Mouse (Mus musculus) brain, adult 2 months (tissue): Measurements from ENCODE around the gene Exph5.
A peak's percentile ranks its signal among the peaks of the same experiment; 100 is the strongest.

Source experiments
- DNase-seq: peaks from one replicate; pipeline ENCODE4 v3.0.0; 2011; ENCODE audit warnings: low read depth, low spot score

Exph5 gene

GRCm38 (mm10) chr9:53301269-53301720, at the start of gene Exph5:
Gene Exph5, plus strand, starts transcription at chr9:53301670.
- peak; percentile 90 for DNase-seq

GRCm38 (mm10) chr9:53254368-53254767, 47.1 kb upstream of the Exph5 start:
- DNase-seq, result peak; percentile 89

- DNase-seq, result peak; percentile 72
Measured at GRCm38 (mm10) chr9:53256690-53257305, 44.7 kb upstream of the Exph5 start.

DNA sequence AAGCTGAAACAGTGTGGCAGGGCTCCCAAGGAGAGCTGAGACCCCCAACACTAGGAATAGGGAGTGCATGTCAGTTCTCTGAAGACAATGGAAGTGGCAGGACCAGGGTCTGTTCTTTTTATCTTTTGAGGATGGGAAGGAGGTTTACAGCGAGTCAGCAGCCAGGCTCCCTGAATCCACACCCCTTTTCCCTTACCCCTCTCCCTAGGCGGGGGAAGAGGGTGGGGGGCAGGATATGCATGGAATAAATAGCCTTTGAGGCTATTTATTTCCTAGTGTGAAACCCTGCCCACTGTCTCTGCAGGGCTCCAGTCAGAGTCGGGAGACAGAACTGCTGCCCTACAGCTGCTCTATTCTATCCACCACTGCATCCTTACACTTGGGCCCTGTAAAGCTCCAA, 43.7 kb upstream of the Exph5 start:
- DNase-seq, result peak; percentile 62

DNA sequence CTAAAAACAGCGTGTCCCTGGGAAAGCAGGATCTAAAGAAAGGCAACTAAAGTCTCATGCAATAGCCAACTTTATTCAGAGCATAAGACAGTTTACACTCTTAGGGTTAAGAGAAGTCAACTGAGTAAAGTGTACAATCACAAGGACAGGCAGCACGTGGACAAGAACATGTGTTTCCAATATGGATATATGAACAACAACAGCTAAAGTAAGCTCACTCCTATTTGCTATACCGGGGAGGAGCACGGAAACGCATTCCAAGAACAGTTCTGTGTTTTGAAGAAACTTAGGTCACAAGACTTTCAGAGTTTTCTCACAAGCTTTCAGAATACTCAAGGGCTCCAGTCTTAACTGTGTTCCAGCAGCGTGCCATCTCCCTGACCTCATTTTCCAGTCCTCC, 43.3 kb upstream of the Exph5 start:
- DNase-seq, result no peak

GRCm38 (mm10) chr9:53264387-53264786, 37.1 kb upstream of the Exph5 start:
- DNase-seq, result no peak

GRCm38 (mm10) chr9:53265589-53265988, 35.9 kb upstream of the Exph5 start:
- DNase-seq, result no peak

- no peak for DNase-seq
Measured at GRCm38 (mm10) chr9:53268036-53268435, 33.4 kb upstream of the Exph5 start.

- DNase-seq, result peak; percentile 58
Measured at GRCm38 (mm10) chr9:53268731-53269465, 32.6 kb upstream of the Exph5 start.

DNA sequence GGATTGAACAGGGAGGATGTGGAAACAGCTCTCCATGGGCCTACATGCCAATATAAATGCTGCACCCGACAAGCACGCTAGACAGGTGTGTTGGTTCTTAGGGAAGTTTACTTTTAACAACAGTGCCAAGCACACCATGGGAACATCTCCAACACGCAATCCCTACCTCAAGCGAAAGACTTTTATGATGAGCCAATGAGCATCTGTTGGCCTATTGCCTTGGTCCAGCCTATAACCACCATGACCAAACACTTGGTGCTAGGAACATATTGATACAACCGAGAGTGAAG, 32.1 kb upstream of the Exph5 start:
- no peak for DNase-seq

GRCm38 (mm10) chr9:53271281-53272022, 30.0 kb upstream of the Exph5 start:
- DNase-seq, result no peak

- DNase-seq, result no peak
Measured at GRCm38 (mm10) chr9:53272207-53272606, 29.3 kb upstream of the Exph5 start.

GRCm38 (mm10) chr9:53272714-53273113, 28.8 kb upstream of the Exph5 start:
- DNase-seq, result no peak

- DNase-seq, result no peak
Measured at GRCm38 (mm10) chr9:53276381-53276780, 25.1 kb upstream of the Exph5 start.

GRCm38 (mm10) chr9:53278997-53279396, 22.5 kb upstream of the Exph5 start:
- DNase-seq, result no peak

DNA sequence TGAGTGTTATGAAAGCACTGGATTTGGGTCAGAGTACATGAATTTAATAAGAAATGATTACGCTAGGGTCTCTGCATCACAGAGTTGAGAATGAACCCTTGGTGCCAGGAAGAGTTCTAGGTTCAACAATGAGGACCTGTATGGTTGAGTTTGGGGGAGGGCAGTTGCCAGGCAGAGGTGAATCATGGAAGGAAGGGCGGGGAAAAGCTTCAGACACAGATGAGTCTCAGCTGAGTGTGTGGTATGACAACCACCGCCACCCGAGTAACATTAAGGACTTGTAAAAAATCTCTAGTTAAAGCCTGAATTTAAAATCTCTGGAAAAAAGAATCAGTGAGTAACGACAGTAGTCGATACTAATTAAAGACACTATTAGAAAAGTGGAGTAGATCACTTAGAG, 14.7 kb upstream of the Exph5 start:
- peak; percentile 45 for DNase-seq

- DNase-seq, result no peak
Measured at GRCm38 (mm10) chr9:53290006-53290405, 11.5 kb upstream of the Exph5 start.

DNA sequence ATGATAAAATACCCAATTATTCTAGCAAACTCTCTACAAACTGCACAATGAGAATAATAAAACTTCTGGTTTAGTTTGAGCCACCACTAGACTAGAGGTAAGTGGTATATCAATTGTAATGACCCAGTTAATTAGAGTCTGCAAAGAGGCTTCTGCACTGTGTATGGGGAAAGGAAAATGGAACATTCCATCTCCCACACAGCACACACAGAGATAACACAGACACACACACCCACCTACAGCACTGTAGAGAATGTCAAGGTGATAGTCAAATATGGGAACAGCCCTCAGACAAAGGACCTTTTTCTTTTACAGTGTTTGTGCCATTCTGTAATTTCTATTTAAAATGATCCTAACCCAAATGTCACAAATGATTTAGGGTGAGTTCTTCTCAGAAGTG, 8.6 kb upstream of the Exph5 start:
- peak; percentile 62 for DNase-seq

DNA sequence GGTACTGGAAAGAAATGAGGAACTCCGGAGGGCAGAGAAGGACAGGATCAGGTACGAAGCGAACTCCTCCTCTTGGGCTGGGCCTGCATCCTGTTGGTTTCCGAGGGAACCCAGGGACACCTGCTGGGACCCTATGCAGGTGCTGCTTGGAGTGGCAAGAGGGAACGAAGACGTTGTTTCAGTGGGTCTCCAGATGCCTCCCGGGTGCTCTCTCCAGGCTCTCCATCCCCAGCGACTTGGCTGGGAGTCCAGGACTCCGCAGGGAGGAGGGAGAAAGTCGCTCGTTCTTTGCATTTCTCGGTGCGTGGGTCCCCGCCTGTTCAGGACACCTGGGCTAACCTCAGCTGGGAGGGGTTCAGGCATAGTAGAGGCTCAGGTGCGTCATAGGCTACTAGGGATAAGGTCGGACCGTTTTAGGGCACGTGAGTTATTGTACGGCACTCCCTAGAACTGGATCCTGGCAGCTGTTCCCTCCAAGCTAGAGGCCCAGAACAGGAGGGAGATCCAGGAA, 386 bp downstream of the Exph5 start:
- DNase-seq, result peak; percentile 66

GRCm38 (mm10) chr9:53302415-53302814, 945 bp downstream of the Exph5 start:
- peak; percentile 84 for DNase-seq

DNA sequence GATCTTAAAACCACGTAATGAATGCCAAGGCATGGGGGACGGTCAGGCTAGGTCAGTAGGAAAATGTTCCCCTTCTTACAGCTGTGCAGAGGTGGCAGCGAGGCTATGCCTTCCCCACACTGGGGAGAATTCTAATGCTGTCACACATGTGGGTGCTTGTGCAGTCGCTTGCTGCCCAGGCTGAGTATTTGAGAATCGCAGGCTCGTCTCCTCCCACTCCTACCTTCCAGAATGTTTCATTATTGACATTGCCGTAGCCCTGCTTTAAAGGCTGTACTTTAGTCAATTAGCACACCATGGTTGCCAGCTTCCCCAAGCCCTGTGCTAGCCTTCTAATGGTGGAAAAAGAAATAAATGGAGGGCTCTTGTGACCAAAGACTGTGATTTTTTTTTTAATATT, 6.4 kb downstream of the Exph5 start:
- DNase-seq, result peak; percentile 45

DNA sequence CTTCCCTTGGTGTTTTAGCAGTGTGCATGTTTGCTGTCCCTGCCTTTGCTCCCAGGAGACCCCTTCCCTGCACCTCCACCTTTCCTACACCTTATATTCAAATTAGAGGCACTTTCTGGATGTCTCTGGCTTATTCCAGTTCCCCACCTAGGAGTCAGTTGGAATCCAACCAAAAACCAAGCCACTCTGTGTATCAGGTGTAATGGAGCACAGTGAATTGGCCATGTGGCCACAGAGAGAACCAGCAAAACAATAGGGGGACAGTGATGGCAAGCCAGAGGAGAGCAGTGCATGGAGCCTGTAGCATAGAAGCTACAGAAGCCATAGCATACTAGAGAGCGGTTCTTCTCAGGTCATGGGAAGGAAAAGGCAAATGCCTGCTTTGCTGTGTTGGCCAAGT, 11.5 kb downstream of the Exph5 start:
- DNase-seq, result peak; percentile 77
